Mouse (Mus musculus) olfactory bulb, adult 2 months (tissue): ENCODE measurements around the gene Fastkd3. TPM values are rescaled to one million over a fixed set of nuclear protein-coding genes. Genes with fewer than 3 reads are reported as not detected.
A peak's percentile ranks its signal among the peaks of the same experiment; 100 is the strongest.
"Not testable (repeated sequence)": the region's sequence is repeated elsewhere in the genome, so short reads cannot be mapped to it uniquely, and the experiment has no call there.

Experiments
- H3K27ac ChIP-seq: fragments of 200-500 bp; 2 replicates; pipeline ENCODE4 v1.5.1; 2012; ENCODE audit warnings: low read depth, low read length; ENCODE audit not compliant: insufficient read depth
- H3K4me1 ChIP-seq: fragments of 200-500 bp; 2 replicates; pipeline ENCODE4 v1.6.1; 2012; ENCODE audit warnings: low read length; ENCODE audit not compliant: control insufficient read depth, insufficient read depth
- H3K4me3 ChIP-seq: fragments of 200-500 bp; 2 replicates; pipeline ENCODE4 v1.5.1; 2012; ENCODE audit warnings: mild to moderate bottlenecking, low read depth, low read length, moderate library complexity; ENCODE audit not compliant: insufficient read depth
- CTCF ChIP-seq: fragments of 200-500 bp; IDR thresholded peaks from 2 replicates; pipeline ENCODE4 v1.5.1; 2012; ENCODE audit warnings: low read depth, mild to moderate bottlenecking, low read length, moderate library complexity; ENCODE audit not compliant: insufficient read depth
- POLR2A ChIP-seq: fragments of 200-500 bp; IDR thresholded peaks from 2 replicates; pipeline ENCODE4 v1.6.1; 2012; ENCODE audit warnings: mild to moderate bottlenecking, low read depth, low read length, moderate library complexity; ENCODE audit not compliant: insufficient read depth
- WGBS: fragments of 180-500 bp; shearing (Covaris S2); methylation state at CpG from one replicate; pipeline ENCODE4 v1.1.7; 2018; 5-methylcytosine and 5-hydroxymethylcytosine counted together
- polyA plus RNA-seq: library from polyadenylated mRNA; stranded (reverse); fragments of >200 nt; gene quantifications from 2 replicates; pipeline ENCODE4 v1.2.4, GENCODE M21; 2012; ENCODE audit warnings: low replicate concordance; ENCODE audit not compliant: missing spikeins, insufficient read depth, insufficient read length

The Fastkd3 gene
- polyA plus RNA-seq: not detected in 2 replicates

GRCm38 (mm10) chr13:68581747-68582516 lies at the start of gene Fastkd3, which contains the start of gene Mtrr:
TSS of gene Fastkd3 (plus strand) at chr13:68582234.
TSS of gene Mtrr (minus strand) at chr13:68582149.
- TF ChIP-seq CTCF (no peak), POLR2A (peak; percentile 95)
- no peak within 1 kb of the TSS for H3K27ac ChIP-seq
- H3K4me3 ChIP-seq: peak within 1 kb of the TSS; percentile 81
- WGBS: under 1% methylated on average over 81 of the region's 81 CpGs
- peaks cover 6% of the 10 kb centered on the region for H3K4me1 ChIP-seq

GRCm38 (mm10) chr13:68553391-68553790 lies 28.6 kb upstream of the Fastkd3 start:
- not testable (repeated sequence) for H3K4me1 ChIP-seq
- 27% methylated on average over 6 of the region's 6 CpGs for WGBS
- TF ChIP-seq CTCF: peak; percentile 26; the same call in 1 of the 2 replicates

GRCm38 (mm10) chr13:68568110-68568509 lies 13.9 kb upstream of the Fastkd3 start:
- 94% methylated on average over 9 of the region's 9 CpGs for WGBS
- Histone ChIP-seq H3K4me3 (no peak overlapping the region), H3K4me1 (peaks cover 18% of the 10 kb centered on the region), H3K27ac (no peak overlapping the region)
- TF ChIP-seq CTCF: no peak
- no peak for TF ChIP-seq POLR2A

More at GRCm38 (mm10) chr13:68553391-68553790, 28.6 kb upstream of the Fastkd3 start:
- not testable (repeated sequence) for H3K27ac ChIP-seq, H3K4me3 ChIP-seq

GRCm38 (mm10) chr13:68568548-68568947 lies 13.5 kb upstream of the Fastkd3 start:
- Histone ChIP-seq H3K27ac (peak overlapping the region; percentile 78), H3K4me3 (no peak overlapping the region)
- WGBS: 58% methylated on average over 11 of the region's 11 CpGs

GRCm38 (mm10) chr13:68569589-68570336 lies 12.3 kb upstream of the Fastkd3 start:
- H3K27ac ChIP-seq: no peak overlapping the region
- peaks cover 23% of the 10 kb centered on the region for H3K4me1 ChIP-seq
- 37% methylated on average over 17 of the region's 17 CpGs for WGBS
- no peak overlapping the region for H3K4me3 ChIP-seq
- TF ChIP-seq CTCF (no peak), POLR2A (no peak)

More at GRCm38 (mm10) chr13:68568548-68568947, 13.5 kb upstream of the Fastkd3 start:
- peaks cover 21% of the 10 kb centered on the region for H3K4me1 ChIP-seq
- TF ChIP-seq CTCF (no peak), POLR2A (no peak)

GRCm38 (mm10) chr13:68572247-68572646 lies 9.8 kb upstream of the Fastkd3 start:
- Histone ChIP-seq H3K4me1 (peaks cover 16% of the 10 kb centered on the region), H3K27ac (no peak overlapping the region), H3K4me3 (no peak overlapping the region)
- 89% methylated on average over 19 of the region's 19 CpGs for WGBS
- no peak for TF ChIP-seq POLR2A
- no peak for TF ChIP-seq CTCF

GRCm38 (mm10) chr13:68572966-68573913 lies 8.8 kb upstream of the Fastkd3 start:
- no peak for TF ChIP-seq CTCF
- no peak for TF ChIP-seq POLR2A
- no peak overlapping the region; the same call in 1 of the 2 replicates for H3K27ac ChIP-seq
- H3K4me1 ChIP-seq: peaks cover 11% of the 10 kb centered on the region
- 50% methylated on average over 10 of the region's 10 CpGs for WGBS
- no peak overlapping the region for H3K4me3 ChIP-seq

GRCm38 (mm10) chr13:68574398-68574797 lies 7.6 kb upstream of the Fastkd3 start:
- Histone ChIP-seq H3K4me3 (no peak overlapping the region), H3K27ac (no peak overlapping the region), H3K4me1 (peaks cover 7% of the 10 kb centered on the region)
- 90% methylated on average over 4 of the region's 4 CpGs for WGBS
- TF ChIP-seq POLR2A (no peak), CTCF (no peak)
